Mouse (Mus musculus): ENCODE measurements at regions not wholly inside any gene's neighbourhood (a gene's known extent, or its start where the extent isn't known, plus 50 kb on each side); places are given as distances from the start of the nearest gene placed in this dataset.

DNA sequence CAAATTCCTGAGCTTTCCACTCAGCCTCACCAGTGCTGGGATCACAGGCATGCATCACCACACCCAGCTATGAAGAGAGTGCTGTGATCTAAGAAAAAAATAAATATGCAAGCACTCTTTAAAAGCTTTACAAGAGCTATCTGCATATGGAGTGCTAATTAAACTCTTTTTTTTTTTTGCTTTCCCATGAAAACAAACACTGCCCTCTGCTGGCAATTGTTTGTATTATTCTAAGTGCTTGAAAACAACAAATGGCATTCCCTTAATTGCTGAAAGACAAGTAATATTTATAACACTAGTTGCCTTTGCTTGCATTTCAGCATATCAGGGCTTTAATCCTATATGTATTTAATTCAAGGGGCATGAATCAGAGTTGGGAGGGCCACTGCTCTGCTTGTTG lies 91.8 kb downstream of the 5730507C01Rik start:
- DNase-seq (ENCODE audit: low spot score), result peak; percentile 28

DNA sequence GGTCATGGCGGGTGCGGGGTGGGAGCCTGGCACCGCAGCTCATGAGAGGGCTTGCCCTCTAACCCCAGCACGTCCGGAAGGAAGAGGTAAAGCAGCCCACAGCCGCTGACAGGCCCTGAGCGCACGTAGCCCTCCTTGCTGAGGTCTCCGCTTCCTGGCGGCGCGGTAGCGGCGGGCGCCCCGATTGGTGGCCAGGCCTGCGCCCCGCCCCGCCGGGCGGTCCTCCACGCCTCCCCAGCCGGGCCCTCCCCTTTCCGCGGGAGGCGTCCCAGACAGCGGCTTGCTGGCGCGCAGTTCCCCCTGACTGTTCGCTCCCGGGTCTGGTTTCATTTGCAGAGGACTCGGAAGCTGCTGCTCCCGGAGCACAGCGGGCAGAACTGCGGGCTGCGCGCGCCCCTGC lies 95.5 kb downstream of the 5730507C01Rik start:
- peak; percentile 80 for DNase-seq (ENCODE audit: low spot score)

DNA sequence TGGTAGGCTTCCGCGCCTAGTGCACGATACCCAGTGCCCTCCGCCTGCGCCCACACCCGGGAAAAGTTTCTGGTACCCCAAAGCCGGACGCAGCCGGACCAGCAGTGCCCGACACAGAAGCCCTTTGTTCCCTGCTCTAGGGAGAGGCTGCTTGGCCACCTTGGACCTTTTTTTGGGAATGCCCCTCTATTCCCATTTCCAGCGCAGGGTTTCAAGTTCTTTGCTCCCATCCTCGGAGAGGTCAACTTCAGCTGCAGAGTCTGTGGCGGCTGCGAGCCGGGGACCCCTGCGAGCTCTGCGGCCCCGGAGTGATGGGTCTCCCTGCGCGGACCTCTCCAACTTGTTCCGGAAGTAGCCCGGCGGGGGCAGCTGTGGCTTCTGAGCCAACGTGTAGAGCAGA lies 96.3 kb downstream of the 5730507C01Rik start:
- peak; percentile 3 for DNase-seq (ENCODE audit: low spot score)
